Mouse (Mus musculus) right cerebral cortex, postnatal 14 days (tissue): ENCODE measurements around the gene Tpcn1.

Experiments used
- DNase-seq: peaks from one replicate; pipeline ENCODE4 v3.0.0; 2022

Tpcn1 gene

GRCm38 (mm10) chr5:120607335-120607734 is 18.9 kb upstream of the Tpcn1 start:
- DNase-seq = no peak

- DNase-seq = no peak
Observed at GRCm38 (mm10) chr5:120606590-120607200, 18.2 kb upstream of the Tpcn1 start.

GRCm38 (mm10) chr5:120605688-120606087 is 17.2 kb upstream of the Tpcn1 start:
- peak; percentile 93 for DNase-seq

- no peak for DNase-seq
Observed at GRCm38 (mm10) chr5:120605241-120605661, 16.8 kb upstream of the Tpcn1 start.

- DNase-seq = peak; percentile 93
Observed at GRCm38 (mm10) chr5:120604839-120605238, 16.4 kb upstream of the Tpcn1 start.

- no peak for DNase-seq
Observed at GRCm38 (mm10) chr5:120603515-120603914, 15.0 kb upstream of the Tpcn1 start.

- no peak for DNase-seq
Observed at GRCm38 (mm10) chr5:120602210-120602609, 13.7 kb upstream of the Tpcn1 start.

GRCm38 (mm10) chr5:120600946-120601668 is 12.6 kb upstream of the Tpcn1 start:
- no peak for DNase-seq

- DNase-seq = no peak
Observed at GRCm38 (mm10) chr5:120599625-120600024, 11.2 kb upstream of the Tpcn1 start.

- DNase-seq = no peak
Observed at GRCm38 (mm10) chr5:120594485-120594884, 6.0 kb upstream of the Tpcn1 start.

- peak; percentile 45 for DNase-seq
Observed at GRCm38 (mm10) chr5:120592141-120592540, 3.7 kb upstream of the Tpcn1 start.

GRCm38 (mm10) chr5:120590356-120591010 is 2.0 kb upstream of the Tpcn1 start:
- DNase-seq = peak; percentile 49

GRCm38 (mm10) chr5:120587940-120588568 is 419 bp downstream of the Tpcn1 start:
- no peak for DNase-seq

GRCm38 (mm10) chr5:120587616-120587926 is 902 bp downstream of the Tpcn1 start:
- DNase-seq = no peak

- peak; percentile 51 for DNase-seq
Observed at GRCm38 (mm10) chr5:120586741-120587615, 1.5 kb downstream of the Tpcn1 start.

- no peak for DNase-seq
Observed at GRCm38 (mm10) chr5:120584968-120585367, 3.5 kb downstream of the Tpcn1 start.

GRCm38 (mm10) chr5:120583511-120583910 is 5.0 kb downstream of the Tpcn1 start:
- no peak for DNase-seq

- no peak for DNase-seq
Observed at GRCm38 (mm10) chr5:120582002-120582401, 6.5 kb downstream of the Tpcn1 start.

GRCm38 (mm10) chr5:120579898-120580626 is 8.4 kb downstream of the Tpcn1 start:
- no peak for DNase-seq

GRCm38 (mm10) chr5:120579211-120579897 is 9.1 kb downstream of the Tpcn1 start:
- no peak for DNase-seq

- DNase-seq = peak; percentile 54
Observed at GRCm38 (mm10) chr5:120578504-120579081, 9.9 kb downstream of the Tpcn1 start.
